Mouse (Mus musculus) heart, postnatal 10 days (tissue): ENCODE results near the gene Zfp574. TPM values are rescaled to one million over a fixed set of nuclear protein-coding genes. Genes with fewer than 3 reads are reported as not detected.

Experiments
- DNase-seq, 2 experiments: peaks; one replicate each; pipeline ENCODE4 v3.0.0; 2021
- intact Hi-C: fragments of 180-260 bp; cut with DNase I; formaldehyde crosslinking; loops from one replicate; pipeline ENCODE4 v1.15.1; 2025
- total RNA-seq, 2 experiments: library from RNA; stranded (reverse); gene quantifications; 2 replicates each; pipeline ENCODE4 v1.2.3; 2021

Zfp574 gene
- total RNA-seq, 2 experiments from 2014 or later = 12.1 to 13.6 TPM

DNA sequence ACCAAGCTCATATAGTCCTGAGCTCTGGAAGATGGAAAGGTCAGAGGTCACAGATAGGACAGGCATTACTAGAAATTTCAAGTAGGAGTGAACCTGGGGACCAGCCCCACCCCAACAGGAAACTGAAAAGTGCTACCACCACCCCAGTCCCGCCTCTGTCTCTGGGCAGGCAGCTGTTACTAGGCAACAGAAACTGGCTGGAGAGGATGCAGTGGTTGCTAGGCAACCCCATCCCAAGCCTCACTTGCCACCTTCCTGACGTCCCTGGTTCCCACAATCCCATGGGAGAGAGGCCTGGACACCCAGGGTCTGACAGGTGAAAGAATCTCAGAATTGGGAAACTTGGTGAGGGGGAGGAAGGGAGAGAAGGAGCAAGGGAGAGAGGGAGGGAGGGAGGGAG is 3.6 kb upstream of the Zfp574 start:
- intact Hi-C loops = no loop called here
- no peak for DNase-seq

DNA sequence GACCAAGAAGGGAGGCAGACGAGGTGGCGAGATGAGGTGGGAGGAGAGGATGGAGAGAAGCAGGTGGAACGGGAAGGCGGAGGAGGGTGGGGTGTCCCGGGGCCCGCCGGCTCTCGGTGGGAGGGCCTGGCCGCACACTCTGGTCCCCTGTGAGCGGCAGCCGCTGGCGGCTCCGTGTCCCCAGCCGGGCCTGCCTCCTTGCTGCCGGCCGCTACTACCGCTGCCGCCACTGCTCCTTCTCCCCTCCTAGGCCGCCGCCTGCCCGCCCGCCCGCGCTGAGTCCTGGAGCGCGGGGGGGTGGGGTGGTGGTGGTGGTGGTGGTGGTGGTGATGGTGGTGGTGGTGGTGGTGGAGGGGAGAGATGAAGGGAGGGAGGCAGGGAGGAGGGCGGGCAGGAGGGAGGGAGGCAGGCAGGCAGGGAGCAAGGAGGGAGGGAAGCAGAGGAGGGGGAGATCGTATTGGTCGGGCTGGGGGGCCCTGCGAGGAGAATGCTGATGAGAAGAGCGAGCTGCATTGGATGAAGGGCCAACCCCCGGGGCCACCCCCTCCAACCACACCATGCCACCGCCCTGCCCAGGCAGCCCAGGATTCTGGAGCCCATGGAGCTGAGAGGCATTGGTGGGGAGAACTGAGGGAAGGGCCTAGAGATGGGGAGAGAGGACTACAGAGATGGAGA is 486 bp downstream of the Zfp574 start:
- DNase-seq = peak; percentile 49 to 56
- intact Hi-C loops = no loop called here

DNA sequence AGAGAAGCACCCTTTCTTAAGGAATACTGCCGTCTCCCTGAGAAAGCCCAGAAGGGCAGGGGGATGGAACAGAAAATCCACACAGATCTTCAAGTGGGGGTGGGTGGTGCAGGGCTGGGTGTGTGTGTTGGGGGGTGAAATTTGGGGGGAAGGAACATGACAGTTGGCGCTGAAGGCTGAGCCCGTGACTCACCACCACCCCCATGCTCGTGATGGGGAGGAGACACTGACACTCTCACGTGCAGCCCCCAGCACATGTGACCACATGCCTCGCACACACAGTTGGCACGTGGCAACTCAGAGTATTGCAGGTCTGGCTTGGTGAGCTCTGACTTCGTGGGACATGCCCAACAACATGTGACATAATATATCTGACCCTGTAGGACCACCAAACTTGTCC is 1.6 kb downstream of the Zfp574 start:
- intact Hi-C loops = no loop called here
- DNase-seq = no peak

DNA sequence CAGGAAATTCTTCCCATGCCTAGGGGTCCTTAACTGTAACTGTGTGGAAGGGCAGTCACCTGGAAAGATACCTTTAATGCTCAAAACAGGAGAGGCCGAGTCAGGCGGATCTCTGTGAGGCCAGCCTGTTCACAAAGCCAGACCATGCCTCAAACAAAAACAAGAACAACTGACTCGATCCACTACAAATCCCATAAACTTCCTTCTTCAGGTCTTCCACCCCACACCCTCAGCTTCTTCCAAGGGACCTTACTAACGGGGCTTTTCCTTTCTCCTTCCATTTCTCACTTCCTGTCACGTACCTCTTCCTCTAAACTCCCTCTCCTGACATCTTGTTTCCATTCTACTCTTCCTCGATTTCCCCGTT is 3.9 kb downstream of the Zfp574 start:
- intact Hi-C loops = loop anchor here (5.0 kb wide), 2 partner anchors 174 to 241 kb away; partner anchors contain the start of genes Arhgef1 and Megf8
- no peak for DNase-seq

DNA sequence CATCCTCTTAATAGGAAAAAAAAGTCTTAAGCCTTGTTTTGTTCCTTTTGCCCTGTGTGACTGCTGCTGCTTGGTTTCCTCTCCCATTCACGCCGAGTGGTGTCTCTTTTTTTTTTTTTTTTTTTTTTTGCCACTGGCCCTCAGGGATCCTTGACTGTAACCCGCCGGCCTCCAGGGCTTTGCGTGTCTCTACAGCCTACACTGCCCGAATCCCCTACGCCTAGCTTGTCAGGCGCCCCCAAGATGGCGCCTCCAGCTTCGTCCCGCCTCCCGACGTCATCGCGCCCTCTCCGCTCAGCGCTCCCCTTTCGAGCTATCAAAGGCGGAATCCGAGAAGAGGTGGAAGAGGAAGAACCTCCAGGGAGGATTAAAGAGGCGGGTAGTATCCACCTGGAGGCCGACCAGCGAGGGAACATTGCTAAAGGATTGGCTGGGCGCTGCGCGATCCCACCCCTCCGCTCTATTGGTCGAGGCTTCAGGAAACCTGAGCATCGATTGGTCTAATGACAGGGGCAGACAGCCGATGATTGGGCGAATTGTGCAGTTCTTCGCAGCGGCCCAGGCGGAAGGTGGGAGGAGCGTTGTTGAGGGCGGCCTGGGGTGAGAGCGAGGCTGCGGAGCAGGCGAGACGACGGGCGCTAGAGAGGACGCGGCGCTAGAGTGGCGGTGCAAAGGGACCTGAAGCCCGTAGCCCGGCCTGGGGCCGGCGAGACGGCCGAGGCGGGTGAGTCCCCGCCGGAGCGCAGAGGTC is 4.5 kb downstream of the Zfp574 start:
- DNase-seq = peak; percentile 97 to 99
- intact Hi-C loops = loop anchor here (5.0 kb wide), 2 partner anchors 175 to 240 kb away; partner anchors contain the start of genes Arhgef1 and Megf8

DNA sequence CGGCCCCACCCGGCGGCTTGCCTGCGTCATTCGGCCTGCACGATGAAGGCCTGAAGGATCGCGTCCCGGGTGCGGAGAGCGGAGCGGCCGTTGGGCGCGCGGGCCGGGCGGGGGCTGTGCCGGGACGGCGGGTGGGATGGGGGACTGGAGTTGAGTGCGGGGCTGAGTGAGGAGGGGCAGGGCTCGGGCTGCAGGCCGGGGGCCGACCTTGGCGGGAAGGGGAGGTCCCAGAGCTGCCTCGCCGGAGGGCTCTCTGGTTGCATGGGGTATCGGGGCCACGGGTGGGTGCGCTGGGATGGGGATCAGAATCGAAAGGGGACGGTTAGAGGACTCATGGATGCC is 5.0 kb downstream of the Zfp574 start:
- intact Hi-C loops = loop anchor here (5.0 kb wide), 2 partner anchors 175 to 240 kb away; partner anchors contain the start of genes Arhgef1 and Megf8
- no peak for DNase-seq

DNA sequence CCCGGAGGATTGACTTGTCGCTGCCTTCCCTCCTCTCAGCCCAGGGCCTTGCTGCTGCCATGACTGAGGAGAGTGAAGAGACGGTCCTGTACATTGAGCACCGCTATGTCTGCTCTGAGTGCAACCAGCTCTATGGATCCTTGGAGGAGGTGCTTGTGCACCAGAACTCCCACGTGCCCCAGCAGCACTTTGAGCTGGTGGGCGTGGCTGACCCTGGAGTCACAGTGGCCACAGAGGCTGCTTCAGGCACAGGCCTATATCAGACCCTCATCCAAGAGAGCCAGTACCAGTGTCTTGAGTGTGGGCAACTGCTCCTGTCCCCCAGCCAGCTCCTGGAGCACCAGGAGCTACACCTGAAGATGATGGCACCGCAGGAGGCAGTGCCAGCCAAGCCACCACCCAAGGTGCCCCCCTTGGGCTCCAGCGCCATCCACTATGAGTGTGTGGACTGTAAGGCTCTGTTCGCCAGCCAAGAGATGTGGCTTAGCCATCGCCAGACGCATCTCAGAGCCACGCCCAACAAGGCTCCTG is 7.2 kb downstream of the Zfp574 start:
- DNase-seq = no peak
- intact Hi-C loops = loop anchor here (5.0 kb wide), 2 partner anchors 177 to 238 kb away; partner anchors contain the start of genes Arhgef1 and Megf8

DNA sequence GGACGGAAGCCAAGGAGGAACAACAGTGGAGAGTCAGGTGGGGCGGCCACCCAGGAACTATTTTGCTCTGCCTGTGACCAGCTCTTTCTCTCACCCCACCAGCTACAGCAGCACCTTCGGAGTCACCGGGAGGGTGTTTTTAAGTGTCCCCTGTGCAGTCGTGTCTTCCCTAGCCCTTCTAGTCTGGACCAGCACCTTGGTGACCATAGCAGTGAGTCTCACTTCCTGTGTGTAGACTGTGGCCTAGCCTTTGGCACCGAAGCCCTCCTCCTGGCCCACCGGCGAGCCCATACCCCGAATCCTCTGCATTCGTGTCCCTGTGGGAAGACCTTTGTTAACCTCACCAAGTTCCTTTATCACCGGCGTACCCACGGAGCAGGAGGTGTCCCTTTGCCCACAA is 8.1 kb downstream of the Zfp574 start:
- intact Hi-C loops = no loop called here
- DNase-seq = no peak

DNA sequence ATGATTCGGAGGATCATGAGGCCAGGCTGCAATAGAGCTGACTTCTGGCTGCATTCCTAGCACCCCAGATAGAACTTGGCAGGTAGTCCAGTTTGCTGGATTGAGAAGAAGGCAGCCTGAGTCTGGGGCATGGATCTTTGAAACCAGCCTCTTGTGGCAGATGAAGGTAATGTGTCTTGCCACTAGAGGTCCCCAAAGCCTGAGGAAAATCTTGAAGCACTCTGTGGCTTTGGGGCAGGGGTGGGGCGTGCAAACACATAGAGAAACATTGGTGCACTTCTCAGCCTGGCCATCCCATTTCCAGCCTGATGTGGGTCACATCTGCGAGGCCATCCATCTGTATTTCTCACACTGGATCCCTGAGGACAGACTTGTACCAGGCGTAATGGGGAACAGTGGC is 10.1 kb downstream of the Zfp574 start:
- peak; percentile 34 to 53 for DNase-seq
- intact Hi-C loops = no loop called here

DNA sequence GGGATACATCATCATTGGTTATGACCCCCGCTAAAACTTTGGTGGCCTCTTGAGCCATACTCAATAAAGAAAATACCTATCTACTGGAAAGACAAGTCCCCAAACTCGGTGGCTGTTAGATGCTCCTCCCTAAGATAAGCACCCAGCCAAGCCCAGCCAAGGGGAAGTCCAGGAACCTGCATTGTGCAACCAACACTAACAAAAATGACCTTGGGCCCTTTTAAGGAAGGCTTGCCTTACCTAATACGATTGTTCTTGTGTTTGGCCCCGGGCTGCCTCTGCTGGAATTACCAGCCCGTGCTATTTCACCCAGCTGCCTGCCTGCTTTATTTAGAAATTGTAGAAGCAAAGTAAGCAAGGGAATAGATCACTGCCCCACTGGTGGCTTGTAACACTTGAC is 12.3 kb downstream of the Zfp574 start:
- intact Hi-C loops = no loop called here
- DNase-seq = no peak

DNA sequence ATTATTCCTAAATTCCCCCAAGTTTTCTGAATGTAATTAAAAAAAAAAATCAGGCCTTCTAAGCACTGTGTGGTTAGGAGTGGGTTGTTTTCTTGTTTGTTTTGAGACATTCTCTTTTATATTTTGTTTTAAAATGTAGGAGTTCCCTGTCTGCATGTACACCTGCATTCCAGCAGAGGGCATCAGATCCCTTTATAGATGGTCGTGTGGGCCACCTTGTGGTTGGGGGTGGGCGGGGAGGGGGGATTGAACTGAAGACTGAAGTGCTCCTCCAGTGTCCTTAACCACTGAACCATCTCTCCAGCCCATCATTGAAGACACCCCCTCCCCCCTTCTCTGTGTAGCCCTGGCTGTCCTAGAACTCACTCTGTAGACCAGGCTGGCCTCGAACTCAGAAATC is 14.3 kb downstream of the Zfp574 start:
- intact Hi-C loops = no loop called here
- DNase-seq = no peak

DNA sequence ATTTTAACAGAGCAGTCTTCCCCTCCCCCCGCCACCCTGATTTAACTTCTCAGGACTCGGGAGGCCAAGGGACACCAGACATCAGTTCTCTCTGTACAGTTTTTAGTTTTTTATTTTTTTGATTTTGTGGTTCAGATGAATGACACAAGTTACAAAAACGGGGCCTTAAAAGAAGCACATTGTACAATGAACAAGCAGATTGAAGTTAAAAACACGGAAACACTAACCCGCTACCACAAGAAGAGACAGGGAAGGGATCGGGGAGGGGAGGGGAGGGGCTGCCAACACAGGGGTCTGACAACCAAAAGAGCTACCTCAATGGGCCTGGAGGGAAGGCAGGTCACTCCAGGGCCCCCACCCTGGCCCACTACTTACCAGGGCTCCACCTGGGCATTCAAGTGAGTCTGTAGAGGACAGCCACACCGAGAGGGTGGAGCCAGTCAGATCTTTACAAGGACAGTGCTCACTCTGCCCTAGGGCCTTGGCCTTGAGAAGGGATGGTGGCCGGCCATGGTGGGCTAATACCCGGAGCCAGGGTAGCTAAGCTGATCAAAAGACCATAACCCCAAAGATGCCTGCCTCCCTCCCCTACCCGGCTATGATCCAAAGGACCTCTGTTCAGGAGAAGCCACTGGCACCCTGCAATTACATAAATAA is 15.0 kb downstream of the Zfp574 start:
- no peak for DNase-seq
- intact Hi-C loops = no loop called here

DNA sequence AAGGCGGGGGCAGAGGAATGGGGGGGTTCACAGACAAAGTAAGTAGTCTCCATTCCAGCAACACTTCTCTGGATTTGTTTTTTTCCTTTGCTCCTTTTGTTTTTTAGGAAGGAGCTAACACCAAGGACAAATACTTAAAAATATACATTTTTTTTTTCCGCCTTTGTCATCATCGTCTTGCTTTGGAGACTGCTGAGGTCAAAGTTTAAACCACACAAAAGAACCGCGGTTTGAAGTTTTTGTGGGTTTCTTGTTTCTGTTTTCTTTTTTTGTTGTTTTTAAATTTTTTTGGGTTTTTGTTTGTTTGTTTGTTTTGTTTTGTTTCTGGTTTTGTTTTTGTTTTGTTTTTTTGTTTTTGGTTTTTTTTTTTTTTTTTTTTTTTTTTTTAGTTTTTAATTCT is 15.6 kb downstream of the Zfp574 start:
- no peak for DNase-seq
- intact Hi-C loops = no loop called here

DNA sequence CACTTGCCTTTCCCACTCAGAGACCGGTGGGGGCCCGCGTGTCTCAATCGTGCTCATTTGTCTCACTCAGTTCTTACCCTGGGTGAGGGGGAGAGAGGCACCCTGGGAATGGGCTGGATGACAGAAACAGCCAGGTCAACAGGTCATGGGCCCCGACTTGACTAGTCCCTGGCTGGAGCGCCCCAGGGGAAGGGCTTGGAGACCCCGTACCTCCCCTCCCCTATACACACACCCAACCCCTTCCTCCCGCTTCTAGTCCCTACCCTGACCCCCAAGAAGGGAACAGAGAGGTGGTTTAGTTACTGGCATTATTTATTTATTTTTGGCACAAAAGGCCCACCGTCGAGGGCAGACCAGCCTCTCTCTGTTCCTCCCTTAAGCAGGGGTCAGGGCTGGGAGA is 16.2 kb downstream of the Zfp574 start:
- no peak for DNase-seq
- intact Hi-C loops = no loop called here

DNA sequence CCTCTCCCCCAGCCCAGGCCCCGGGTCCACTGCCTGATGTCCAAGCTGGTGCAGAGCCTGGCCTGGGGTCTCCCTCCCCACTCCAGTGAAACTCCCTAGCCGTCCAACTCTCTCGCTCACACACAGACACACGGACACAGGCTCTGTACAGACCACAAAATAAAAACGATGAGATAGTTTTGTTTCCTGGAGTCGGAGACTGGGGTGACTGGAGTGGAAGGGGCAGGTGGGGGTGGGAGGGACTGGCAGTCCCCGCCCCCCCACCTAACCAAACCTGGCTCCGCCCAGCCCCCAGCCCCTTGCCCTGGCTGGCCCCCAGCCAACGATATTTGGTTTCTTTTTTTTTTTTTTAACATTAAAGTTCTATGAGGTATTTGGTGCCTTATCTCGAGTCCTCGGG is 16.6 kb downstream of the Zfp574 start:
- DNase-seq = no peak
- intact Hi-C loops = no loop called here

DNA sequence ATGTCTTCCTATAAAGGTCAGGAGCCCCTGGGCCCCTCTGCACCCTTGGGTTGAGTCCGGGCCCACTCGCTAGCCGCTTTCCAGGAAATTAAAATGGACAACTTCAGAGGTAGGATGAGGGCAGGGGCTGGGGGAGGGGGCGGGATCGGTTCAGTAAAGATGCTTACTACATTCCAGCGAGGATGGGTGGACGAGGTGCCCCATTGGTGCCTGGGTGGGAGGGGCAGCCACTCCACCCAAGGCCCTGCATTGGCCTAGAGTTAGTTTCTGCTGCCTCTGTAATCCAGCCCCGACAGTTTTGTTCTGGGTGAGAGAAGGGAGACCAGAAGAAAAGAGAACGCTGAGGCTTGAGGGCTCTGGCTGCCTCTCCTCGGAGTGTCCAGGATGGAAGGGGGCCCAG is 17.5 kb downstream of the Zfp574 start:
- DNase-seq = no peak
- intact Hi-C loops = no loop called here

DNA sequence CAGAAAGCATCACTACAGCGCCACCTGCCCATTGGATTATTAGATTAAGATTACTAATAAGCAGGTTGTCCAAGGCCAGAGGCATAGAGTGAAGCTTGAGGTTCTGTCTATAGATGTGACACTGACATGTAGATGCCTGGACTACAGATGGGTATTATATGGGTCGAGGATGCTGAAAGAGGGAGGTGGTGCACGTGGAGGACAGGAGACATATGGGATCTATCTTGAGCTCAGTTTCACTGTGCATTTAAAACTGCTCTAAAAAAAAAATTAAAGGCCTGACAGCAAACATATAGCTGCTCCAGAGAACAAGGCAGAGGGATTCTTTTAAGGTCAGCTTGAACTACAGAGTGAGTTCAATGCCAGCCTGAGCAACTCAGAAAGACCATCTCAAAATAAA is 25.8 kb downstream of the Zfp574 start:
- intact Hi-C loops = no loop called here
- no peak for DNase-seq

DNA sequence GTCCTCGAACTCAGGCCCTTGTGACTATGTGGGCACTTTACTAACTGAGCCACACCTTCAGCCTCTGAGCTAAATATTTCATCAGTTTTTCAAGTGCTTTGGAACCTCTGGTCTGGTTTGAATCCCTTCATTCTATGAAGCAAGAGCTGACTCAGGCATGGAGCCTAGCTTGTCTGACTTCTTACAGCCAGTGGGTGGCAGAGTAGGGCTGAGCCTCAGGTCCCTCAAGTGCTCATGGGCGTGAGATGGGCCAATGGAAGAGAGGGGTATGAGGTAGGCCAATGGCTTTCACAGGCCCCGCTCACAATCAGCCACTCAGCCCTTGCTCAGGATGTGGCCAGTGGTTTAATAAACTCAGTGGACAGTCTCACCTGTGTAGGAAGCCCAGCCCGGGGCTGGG is 27.2 kb downstream of the Zfp574 start:
- DNase-seq = no peak
- intact Hi-C loops = no loop called here

DNA sequence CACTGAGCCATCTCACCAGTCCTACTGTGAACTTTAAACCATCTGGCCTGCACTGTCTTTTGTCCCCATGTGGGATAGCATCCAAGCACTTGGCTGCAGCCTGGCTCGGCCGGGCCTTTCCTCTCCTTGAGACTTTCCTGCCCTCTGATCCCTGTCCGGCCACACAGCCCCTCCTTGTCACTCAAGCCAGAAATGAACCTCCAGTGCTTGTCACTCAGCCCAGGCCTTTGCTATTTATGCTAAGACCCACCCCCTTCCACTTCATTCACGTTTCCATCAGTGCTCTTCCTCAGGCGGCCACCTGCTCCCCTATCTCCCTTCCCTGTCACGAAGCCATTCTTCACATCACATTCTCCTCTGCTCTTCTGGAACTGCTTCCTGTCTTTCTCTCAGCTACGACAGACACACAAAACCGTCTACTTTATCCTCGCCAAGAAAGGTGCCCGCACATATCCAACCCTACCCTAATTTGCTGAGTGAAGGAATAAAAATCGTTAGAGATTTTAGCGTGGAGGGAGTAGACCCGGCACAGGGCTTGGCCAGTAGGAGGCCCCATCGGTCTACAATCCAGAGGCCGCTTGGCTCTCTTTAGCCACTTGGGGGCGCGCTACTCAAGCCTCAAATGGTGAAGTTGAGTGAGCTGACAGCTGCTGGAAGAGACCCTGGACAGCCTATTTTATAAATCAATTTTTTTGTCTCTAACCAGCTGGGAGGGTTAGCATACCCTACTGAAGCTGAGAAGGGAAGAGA is 33.2 kb downstream of the Zfp574 start:
- intact Hi-C loops = loop anchor here (2.0 to 10.0 kb wide), 2 partner anchors 81 to 229 kb away; no protein-coding TSS in a partner anchor
- DNase-seq = peak; percentile 74 to 86

DNA sequence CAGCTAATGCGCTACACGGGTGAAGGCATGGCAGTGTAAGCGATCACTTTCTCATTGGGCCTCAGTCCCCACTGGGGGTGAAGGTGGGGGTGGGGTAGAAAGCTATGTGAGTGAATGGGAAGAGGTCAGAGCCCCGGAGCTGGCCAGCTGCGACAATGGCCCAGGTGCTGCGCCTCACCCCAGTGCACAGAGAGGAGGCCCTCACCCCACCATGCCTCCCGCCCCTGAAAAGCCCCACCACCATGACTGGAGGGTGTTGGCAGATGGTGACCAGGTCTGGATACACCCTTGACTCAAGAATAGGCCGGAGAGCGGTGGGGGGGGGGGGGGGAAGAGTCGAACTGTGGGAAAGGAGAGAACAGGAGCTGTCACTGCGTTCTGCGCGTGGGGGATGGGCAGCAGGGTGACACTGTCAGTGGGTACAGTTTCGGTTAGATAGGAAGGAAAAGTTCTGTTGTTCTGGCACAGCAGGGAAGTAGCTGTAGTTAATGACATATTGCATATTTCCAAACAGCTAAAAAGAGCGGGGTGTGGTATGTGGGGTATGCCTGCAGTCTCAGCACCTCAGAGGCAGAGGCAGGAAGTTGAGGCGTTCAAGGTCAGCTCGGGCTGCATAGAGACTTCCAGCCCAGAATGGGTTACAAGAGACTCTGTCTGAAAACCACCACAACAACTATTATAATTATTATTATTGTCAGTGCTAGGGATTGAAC is 34.6 kb downstream of the Zfp574 start:
- intact Hi-C loops = loop anchor here (10.0 kb wide), 1 partner anchor 228 kb away; no protein-coding TSS in a partner anchor
- no peak for DNase-seq
